Mouse (Mus musculus): ENCODE data around the gene Ankrd27.

Gene Ankrd27

GRCm38 (mm10) chr7:35584068-35584785 lies 1.8 kb upstream of the Ankrd27 start:
- no peak for DNase-seq (ENCODE audit: low read depth, low spot score)

GRCm38 (mm10) chr7:35584786-35585190 lies 1.3 kb upstream of the Ankrd27 start:
- no peak for DNase-seq (ENCODE audit: low read depth, low spot score)

GRCm38 (mm10) chr7:35585191-35586054 lies 621 bp upstream of the Ankrd27 start, which contains the start of gene Rgs9bp:
Gene Rgs9bp, minus strand, starts transcription at chr7:35585582.
- DNase-seq (ENCODE audit: low read depth, low spot score), result no peak

GRCm38 (mm10) chr7:35586906-35587445 lies 932 bp downstream of the Ankrd27 start:
- no peak for DNase-seq (ENCODE audit: low read depth, low spot score)

GRCm38 (mm10) chr7:35587728-35588127 lies 1.7 kb downstream of the Ankrd27 start:
- no peak for DNase-seq (ENCODE audit: low read depth, low spot score)

GRCm38 (mm10) chr7:35588680-35589428 lies 2.8 kb downstream of the Ankrd27 start:
- DNase-seq (ENCODE audit: low read depth, low spot score), result no peak

- DNase-seq (ENCODE audit: low read depth, low spot score), result no peak
Measured at GRCm38 (mm10) chr7:35589485-35589884, 3.4 kb downstream of the Ankrd27 start.

GRCm38 (mm10) chr7:35590731-35591191 lies 4.7 kb downstream of the Ankrd27 start:
- DNase-seq (ENCODE audit: low read depth, low spot score), result peak; percentile 39

- DNase-seq (ENCODE audit: low read depth, low spot score), result no peak
Measured at GRCm38 (mm10) chr7:35594311-35594710, 8.3 kb downstream of the Ankrd27 start.

GRCm38 (mm10) chr7:35599492-35599891 lies 13.4 kb downstream of the Ankrd27 start:
- DNase-seq (ENCODE audit: low read depth, low spot score), result no peak

GRCm38 (mm10) chr7:35600031-35600430 lies 14.0 kb downstream of the Ankrd27 start:
- DNase-seq (ENCODE audit: low read depth, low spot score), result no peak

GRCm38 (mm10) chr7:35601106-35601505 lies 15.1 kb downstream of the Ankrd27 start:
- DNase-seq (ENCODE audit: low read depth, low spot score), result no peak

GRCm38 (mm10) chr7:35602766-35603165 lies 16.7 kb downstream of the Ankrd27 start:
- no peak for DNase-seq (ENCODE audit: low read depth, low spot score)

GRCm38 (mm10) chr7:35606816-35607215 lies 20.8 kb downstream of the Ankrd27 start:
- DNase-seq (ENCODE audit: low read depth, low spot score), result no peak

GRCm38 (mm10) chr7:35609245-35609644 lies 23.2 kb downstream of the Ankrd27 start:
- DNase-seq (ENCODE audit: low read depth, low spot score), result no peak

- no peak for DNase-seq (ENCODE audit: low read depth, low spot score)
Measured at GRCm38 (mm10) chr7:35617513-35617912, 31.5 kb downstream of the Ankrd27 start.

GRCm38 (mm10) chr7:35622626-35623025 lies 36.6 kb downstream of the Ankrd27 start:
- no peak for DNase-seq (ENCODE audit: low read depth, low spot score)

GRCm38 (mm10) chr7:35626038-35626437 lies 40.0 kb downstream of the Ankrd27 start:
- no peak for DNase-seq (ENCODE audit: low read depth, low spot score)

GRCm38 (mm10) chr7:35627371-35627770 lies 41.3 kb downstream of the Ankrd27 start:
- DNase-seq (ENCODE audit: low read depth, low spot score), result no peak

GRCm38 (mm10) chr7:35628496-35628895 lies 42.5 kb downstream of the Ankrd27 start:
- DNase-seq (ENCODE audit: low read depth, low spot score), result no peak

- no peak for DNase-seq (ENCODE audit: low read depth, low spot score)
Measured at GRCm38 (mm10) chr7:35636229-35636628, 50.2 kb downstream of the Ankrd27 start.

GRCm38 (mm10) chr7:35636874-35637273 lies 50.8 kb downstream of the Ankrd27 start:
- no peak for DNase-seq (ENCODE audit: low read depth, low spot score)
